Mouse (Mus musculus): ENCODE results near the gene Abhd16a. TPM values are rescaled to one million over a fixed set of nuclear protein-coding genes. Genes with fewer than 3 reads are reported as not detected.

Abhd16a gene
- polyA plus RNA-seq, 1 experiment = 39.8 TPM

- H3K27ac ChIP-seq (ENCODE audit: insufficient read depth, low read depth, low read length) = peak overlapping the region; percentile 88
- peaks cover 20% of the 10 kb centered on the region for H3K4me1 ChIP-seq (ENCODE audit: control insufficient read depth, insufficient read depth, low read length)
- no peak for TF ChIP-seq POLR2A (IDR thresholded peaks at IDR 0.05; ENCODE audit: borderline replicate concordance, low read depth, low read length)
- TF ChIP-seq CTCF (IDR thresholded peaks at IDR 0.05; ENCODE audit: low read depth, low read length) = no peak
- H3K4me3 ChIP-seq (ENCODE audit: insufficient read depth, low read length) = peak overlapping the region; percentile 80
These were observed 36.5 kb downstream of the Abhd16a start for GRCm38 (mm10) chr17:35125578-35125977.

DNA sequence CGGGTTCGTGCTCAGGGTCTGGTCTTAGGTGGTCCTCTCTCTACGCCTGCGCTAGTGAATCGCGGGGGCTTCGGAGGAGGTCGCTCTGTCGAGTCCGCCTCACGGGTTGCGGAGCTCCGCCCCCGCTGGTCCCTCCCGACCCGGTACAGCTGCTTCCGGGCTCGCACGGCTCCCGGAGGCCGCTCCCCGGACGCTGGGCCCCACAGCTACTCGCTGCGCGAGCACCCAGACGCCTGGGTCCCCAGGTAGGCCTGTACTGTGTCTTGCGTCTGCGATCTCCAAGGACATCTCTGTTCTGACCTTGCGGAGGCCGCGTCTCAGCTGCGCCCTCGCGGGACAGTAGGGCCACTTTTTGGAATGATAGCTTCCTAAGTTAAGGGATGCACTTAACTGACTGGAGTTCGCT, 37.1 kb downstream of the Abhd16a start, which contains the start of gene D17H6S53E:
D17H6S53E (plus strand) TSS at position 168 of the 406 bp plus-strand sequence.
- Histone ChIP-seq H3K4me3 (ENCODE audit: insufficient read depth, low read length) (peak within 1 kb of the TSS; percentile 80), H3K4me1 (ENCODE audit: control insufficient read depth, insufficient read depth, low read length) (peaks cover 20% of the 10 kb centered on the region), H3K27ac (ENCODE audit: insufficient read depth, low read depth, low read length) (peak within 1 kb of the TSS; percentile 88)
- TF ChIP-seq POLR2A (IDR thresholded peaks at IDR 0.05; ENCODE audit: borderline replicate concordance, low read depth, low read length) (no peak), CTCF (IDR thresholded peaks at IDR 0.05; ENCODE audit: low read depth, low read length) (no peak)

DNA sequence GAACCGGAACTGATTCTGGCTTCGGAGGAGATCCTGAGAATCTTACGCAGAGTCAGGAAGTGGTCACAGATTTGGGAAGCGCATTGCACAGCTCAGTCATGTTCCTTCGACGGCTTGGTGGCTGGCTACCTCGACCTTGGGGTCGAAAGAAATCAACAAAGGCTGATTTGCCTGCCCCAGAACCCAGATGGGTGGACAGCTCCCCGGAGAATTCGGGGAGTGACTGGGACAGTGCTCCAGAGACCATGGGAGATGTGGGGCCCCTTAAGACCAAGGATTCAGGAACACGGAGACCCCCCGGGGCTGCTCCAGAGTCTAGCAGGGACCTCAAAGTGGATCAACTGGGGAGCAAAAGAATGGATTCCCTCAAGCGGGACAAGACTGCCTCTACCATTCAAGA, 38.0 kb downstream of the Abhd16a start:
- H3K4me1 ChIP-seq (ENCODE audit: control insufficient read depth, insufficient read depth, low read length) = peaks cover 20% of the 10 kb centered on the region
- TF ChIP-seq CTCF (IDR thresholded peaks at IDR 0.05; ENCODE audit: low read depth, low read length) = no peak
- no peak for TF ChIP-seq POLR2A (IDR thresholded peaks at IDR 0.05; ENCODE audit: borderline replicate concordance, low read depth, low read length)
- H3K27ac ChIP-seq (ENCODE audit: insufficient read depth, low read depth, low read length) = peak overlapping the region; percentile 88
- H3K4me3 ChIP-seq (ENCODE audit: insufficient read depth, low read length) = peak overlapping the region; percentile 80

DNA sequence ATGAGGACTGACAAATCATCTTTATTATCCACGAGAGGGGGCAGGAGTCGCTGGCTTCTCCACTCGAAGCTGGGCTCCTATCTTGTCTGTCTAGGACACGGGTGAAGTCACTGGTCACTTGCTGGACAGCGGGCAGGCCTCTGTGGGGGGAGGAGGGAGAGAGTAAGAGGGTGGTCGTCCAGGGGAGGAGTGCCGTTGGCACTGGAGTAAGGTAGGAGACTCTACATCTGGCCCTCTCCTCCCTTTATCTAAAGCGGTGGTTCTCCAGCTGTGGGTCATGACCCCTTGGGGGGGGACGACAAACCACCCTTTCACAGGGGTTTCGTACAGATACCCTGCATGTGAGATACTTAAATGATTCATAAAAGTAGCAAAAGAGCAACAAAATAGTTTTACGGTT, 39.9 kb downstream of the Abhd16a start:
- peaks cover 18% of the 10 kb centered on the region for H3K4me1 ChIP-seq (ENCODE audit: control insufficient read depth, insufficient read depth, low read length)
- no peak for TF ChIP-seq POLR2A (IDR thresholded peaks at IDR 0.05; ENCODE audit: borderline replicate concordance, low read depth, low read length)
- TF ChIP-seq CTCF (IDR thresholded peaks at IDR 0.05; ENCODE audit: low read depth, low read length) = no peak
- no peak overlapping the region for H3K27ac ChIP-seq (ENCODE audit: insufficient read depth, low read depth, low read length)
- no peak overlapping the region for H3K4me3 ChIP-seq (ENCODE audit: insufficient read depth, low read length)

- Histone ChIP-seq H3K27ac (ENCODE audit: insufficient read depth, low read depth, low read length) (no peak overlapping the region), H3K4me3 (ENCODE audit: insufficient read depth, low read length) (no peak overlapping the region), H3K4me1 (ENCODE audit: control insufficient read depth, insufficient read depth, low read length) (peaks cover 9% of the 10 kb centered on the region)
- TF ChIP-seq POLR2A (IDR thresholded peaks at IDR 0.05; ENCODE audit: borderline replicate concordance, low read depth, low read length) (no peak), CTCF (IDR thresholded peaks at IDR 0.05; ENCODE audit: low read depth, low read length) (no peak)
These were observed 42.0 kb downstream of the Abhd16a start for GRCm38 (mm10) chr17:35131038-35131437.

GRCm38 (mm10) chr17:35131500-35132173, 42.6 kb downstream of the Abhd16a start, which contains the start of gene Apom:
Gene Apom (minus strand): TSS chr17:35132050.
- Histone ChIP-seq H3K4me3 (ENCODE audit: insufficient read depth, low read length) (no peak within 1 kb of the TSS), H3K4me1 (ENCODE audit: control insufficient read depth, insufficient read depth, low read length) (peaks cover 11% of the 10 kb centered on the region)
- TF ChIP-seq CTCF (IDR thresholded peaks at IDR 0.05; ENCODE audit: low read depth, low read length) (no peak), POLR2A (IDR thresholded peaks at IDR 0.05; ENCODE audit: borderline replicate concordance, low read depth, low read length) (no peak)

GRCm38 (mm10) chr17:35132174-35132560, 43.1 kb downstream of the Abhd16a start:
- Histone ChIP-seq H3K4me3 (ENCODE audit: insufficient read depth, low read length) (no peak overlapping the region), H3K27ac (ENCODE audit: insufficient read depth, low read depth, low read length) (no peak overlapping the region), H3K4me1 (ENCODE audit: control insufficient read depth, insufficient read depth, low read length) (peaks cover 12% of the 10 kb centered on the region)
- TF ChIP-seq POLR2A (IDR thresholded peaks at IDR 0.05; ENCODE audit: borderline replicate concordance, low read depth, low read length) (no peak), CTCF (IDR thresholded peaks at IDR 0.05; ENCODE audit: low read depth, low read length) (no peak)

More at GRCm38 (mm10) chr17:35131500-35132173, 42.6 kb downstream of the Abhd16a start, which contains the start of gene Apom:
- no peak within 1 kb of the TSS for H3K27ac ChIP-seq (ENCODE audit: insufficient read depth, low read depth, low read length)

- Histone ChIP-seq H3K27ac (ENCODE audit: insufficient read depth, low read depth, low read length) (no peak overlapping the region), H3K4me1 (ENCODE audit: control insufficient read depth, insufficient read depth, low read length) (peaks cover 8% of the 10 kb centered on the region), H3K4me3 (ENCODE audit: insufficient read depth, low read length) (no peak overlapping the region)
- TF ChIP-seq POLR2A (IDR thresholded peaks at IDR 0.05; ENCODE audit: borderline replicate concordance, low read depth, low read length) = no peak
- TF ChIP-seq CTCF (IDR thresholded peaks at IDR 0.05; ENCODE audit: low read depth, low read length) = no peak
These were observed 44.5 kb downstream of the Abhd16a start for GRCm38 (mm10) chr17:35133517-35133916.

DNA sequence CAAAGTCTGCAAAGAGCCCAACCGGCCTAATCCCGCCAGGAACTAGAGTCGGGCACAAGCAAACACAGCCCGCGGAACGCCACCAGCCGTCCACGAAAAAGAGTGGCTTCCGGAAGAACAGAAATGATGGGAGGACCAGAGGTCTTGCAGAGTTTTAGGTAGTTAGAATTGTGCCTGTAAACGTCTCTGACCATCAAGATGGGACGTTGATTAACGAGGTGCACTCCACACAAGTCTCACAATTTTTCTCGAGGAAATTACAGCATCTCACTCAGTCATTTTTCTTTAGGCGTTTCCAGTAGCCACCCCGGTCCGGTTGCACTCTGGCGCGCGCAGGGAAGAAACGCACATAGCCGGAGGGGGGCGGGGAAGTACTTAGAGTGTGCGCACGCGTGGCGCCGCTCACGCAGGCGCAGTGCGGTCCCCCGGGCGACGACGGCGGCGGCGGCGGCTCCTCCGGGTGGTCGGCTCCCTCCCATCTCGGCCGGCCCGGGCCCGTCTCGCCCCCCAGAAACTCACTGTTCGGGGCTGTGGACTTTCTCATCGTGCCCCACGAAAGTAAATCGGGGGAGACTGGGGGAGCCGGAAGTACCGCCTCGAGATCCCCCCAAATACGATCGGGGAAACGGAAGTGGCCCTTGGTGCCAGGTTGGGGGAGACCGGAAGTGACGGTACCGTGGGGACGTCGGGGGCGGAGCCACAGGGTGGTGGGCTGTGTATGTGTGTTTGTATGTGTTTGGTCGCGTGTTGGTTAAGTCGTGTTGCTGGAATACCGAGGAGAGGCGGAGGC, 45.9 kb downstream of the Abhd16a start, which contains the start of gene Bag6:
Bag6 (plus strand) TSS at position 378 of the 790 bp plus-strand sequence.
- Histone ChIP-seq H3K27ac (ENCODE audit: insufficient read depth, low read depth, low read length) (peak within 1 kb of the TSS; percentile 93), H3K4me3 (ENCODE audit: insufficient read depth, low read length) (peak within 1 kb of the TSS; percentile 86), H3K4me1 (ENCODE audit: control insufficient read depth, insufficient read depth, low read length) (peaks cover 8% of the 10 kb centered on the region)
- TF ChIP-seq CTCF (IDR thresholded peaks at IDR 0.05; ENCODE audit: low read depth, low read length) = no peak
- no peak for TF ChIP-seq POLR2A (IDR thresholded peaks at IDR 0.05; ENCODE audit: borderline replicate concordance, low read depth, low read length)
